Mouse (Mus musculus) thymus, adult 2 months (tissue): Measurements from ENCODE around the gene Actl7a. TPM values are rescaled to one million over a fixed set of nuclear protein-coding genes. Genes with fewer than 3 reads are reported as not detected.

ENCODE experiments used
- DNase-seq: peaks from one replicate; pipeline ENCODE4 v3.0.0; 2021
- H3K27ac ChIP-seq: fragments of 200-500 bp; 2 replicates; pipeline ENCODE4 v1.5.1; 2012; ENCODE audit warnings: low read length, control low read depth; ENCODE audit not compliant: control insufficient read depth, insufficient read depth
- H3K27me3 ChIP-seq: fragments of 200-500 bp; 2 replicates; pipeline ENCODE4 v1.6.1; 2012; ENCODE audit warnings: mild to moderate bottlenecking, low read length, moderate library complexity, mixed read lengths; ENCODE audit not compliant: control insufficient read depth, insufficient read depth
- H3K36me3 ChIP-seq: fragments of 200-500 bp; 2 replicates; pipeline ENCODE4 v1.6.1; 2012; ENCODE audit warnings: mild to moderate bottlenecking, low read length, moderate library complexity; ENCODE audit not compliant: control insufficient read depth, insufficient read depth
- H3K4me1 ChIP-seq: fragments of 200-500 bp; replicated peaks from 2 replicates; pipeline ENCODE4 v1.6.1; 2012; ENCODE audit warnings: low read length; ENCODE audit not compliant: control insufficient read depth, insufficient read depth
- H3K4me3 ChIP-seq: fragments of 200-500 bp; 2 replicates; pipeline ENCODE4 v1.5.1; 2012; ENCODE audit warnings: mild to moderate bottlenecking, low read length, control low read depth, moderate library complexity; ENCODE audit not compliant: control insufficient read depth, insufficient read depth
- CTCF ChIP-seq: fragments of 200-500 bp; IDR thresholded peaks from 2 replicates; pipeline ENCODE4 v1.5.1; 2012; ENCODE audit warnings: mild to moderate bottlenecking, control low read depth, low read length, moderate library complexity, borderline replicate concordance; ENCODE audit not compliant: control insufficient read depth, poor library complexity, insufficient read depth; ENCODE audit errors: extremely low read depth
- POLR2A ChIP-seq: fragments of 200-500 bp; IDR thresholded peaks from 2 replicates; pipeline ENCODE4 v1.6.1; 2012; ENCODE audit warnings: mild to moderate bottlenecking, low read length, control low read depth, moderate library complexity; ENCODE audit not compliant: control insufficient read depth, poor library complexity, insufficient read depth; ENCODE audit errors: extremely low read depth
- WGBS: fragments of 180-500 bp; shearing (Covaris S2); methylation state at CpG from one replicate; pipeline ENCODE4 v1.1.7; 2018; 5-methylcytosine and 5-hydroxymethylcytosine counted together
- polyA plus RNA-seq: library from polyadenylated mRNA; depleted of rRNA; stranded (reverse); fragments of >200 nt; gene quantifications from 2 replicates; pipeline ENCODE4 v1.2.3, GENCODE M21; 2012; rRNA removed

Actl7a gene
- polyA plus RNA-seq = 0.05 TPM in 1 of 2 replicates, not detected in the other

DNA sequence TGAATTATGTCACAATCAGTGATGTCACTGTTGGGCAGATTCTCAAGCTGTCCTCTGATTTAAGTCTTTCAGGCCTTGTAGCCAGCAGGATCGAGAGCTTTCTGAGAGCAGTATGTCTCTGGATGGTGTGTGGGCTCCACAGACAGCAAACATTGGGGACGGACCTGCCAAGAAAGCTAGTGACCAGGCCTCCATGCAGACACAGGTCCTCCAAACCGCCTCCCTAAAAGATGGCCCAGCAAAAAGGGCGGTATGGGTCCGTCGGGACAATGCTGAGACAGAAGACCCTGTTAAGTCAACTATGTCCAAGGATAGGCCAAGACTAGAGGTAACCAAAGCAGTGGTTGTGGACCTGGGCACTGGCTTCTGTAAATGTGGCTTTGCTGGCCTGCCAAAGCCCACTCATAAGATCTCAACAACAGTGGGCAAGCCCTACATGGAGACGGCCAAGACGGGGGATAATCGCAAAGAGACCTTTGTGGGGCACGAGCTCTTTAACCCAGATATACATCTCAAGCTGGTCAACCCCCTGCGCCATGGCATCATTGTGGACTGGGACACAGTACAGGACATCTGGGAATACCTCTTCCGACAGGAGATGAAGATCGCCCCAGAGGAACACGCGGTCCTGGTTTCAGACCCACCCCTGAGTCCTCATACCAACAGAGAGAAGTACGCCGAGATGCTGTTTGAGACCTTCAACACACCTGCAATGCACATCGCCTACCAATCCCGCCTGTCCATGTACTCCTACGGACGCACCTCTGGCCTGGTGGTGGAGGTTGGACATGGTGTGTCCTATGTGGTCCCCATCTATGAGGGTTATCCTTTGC, at the start of gene Actl7a:
Gene Actl7a (plus strand): TSS at position 51 of the 833 bp plus-strand sequence.
- WGBS = 97% methylated on average over 21 of the region's 21 CpGs
- H3K4me1 ChIP-seq = no peaks in the 10 kb centered on the region
- no peaks in the 10 kb centered on the region for H3K27me3 ChIP-seq
- H3K27ac ChIP-seq = no peak within 1 kb of the TSS
- DNase-seq = no peak
- TF ChIP-seq CTCF = no peak
- TF ChIP-seq POLR2A = no peak
- H3K36me3 ChIP-seq = no peaks in the 10 kb centered on the region
- H3K4me3 ChIP-seq = no peak within 1 kb of the TSS

DNA sequence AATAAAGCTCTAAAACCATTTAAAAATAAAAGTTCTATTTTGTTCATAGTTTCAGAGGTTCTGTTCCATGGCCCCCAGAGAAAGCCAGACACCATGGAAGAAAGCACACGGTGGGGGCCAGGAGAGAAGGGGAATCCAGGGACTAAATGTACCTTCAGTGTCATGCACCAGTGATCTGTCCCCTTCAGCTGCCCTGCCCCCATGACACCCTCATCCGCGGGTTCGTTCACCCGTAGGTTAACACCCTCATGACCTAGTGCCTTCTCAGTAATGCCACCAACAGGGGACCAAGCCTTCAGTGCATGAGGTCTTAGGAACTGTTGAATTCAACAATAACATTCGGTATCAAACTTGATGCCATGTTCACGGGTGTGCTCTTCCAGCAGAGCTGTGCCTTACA, 46.8 kb upstream of the Actl7a start:
- no peak for DNase-seq
- Histone ChIP-seq H3K27me3 (no peaks in the 10 kb centered on the region), H3K27ac (no peak overlapping the region), H3K4me3 (no peak overlapping the region), H3K36me3 (no peaks in the 10 kb centered on the region), H3K4me1 (no peaks in the 10 kb centered on the region)
- TF ChIP-seq CTCF = no peak
- no peak for TF ChIP-seq POLR2A
- WGBS = 90% methylated on average over 7 of the region's 7 CpGs

DNA sequence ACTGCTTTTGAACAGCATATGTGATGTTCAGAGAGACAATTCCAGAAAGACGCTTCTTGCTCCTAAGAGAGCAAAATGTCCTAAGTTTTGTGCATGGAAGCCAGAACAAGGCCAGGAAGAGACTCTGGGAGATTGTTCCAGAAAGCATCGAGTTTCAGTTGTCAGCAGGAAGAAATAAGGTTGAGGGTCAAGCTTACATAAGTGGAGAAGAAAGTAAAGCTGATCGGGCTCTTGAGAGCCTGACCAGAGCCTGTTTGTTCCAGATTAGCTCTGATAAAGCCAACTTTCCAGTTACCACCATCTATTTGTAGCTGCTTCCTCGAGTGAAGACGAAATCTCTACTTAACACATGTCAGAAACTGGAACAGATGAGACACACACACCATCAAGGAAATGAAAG, 44.5 kb upstream of the Actl7a start:
- WGBS = 56% methylated on average over 5 of the region's 5 CpGs
- H3K27ac ChIP-seq = no peak overlapping the region
- H3K4me1 ChIP-seq = no peaks in the 10 kb centered on the region
- TF ChIP-seq CTCF = no peak
- no peak for TF ChIP-seq POLR2A
- no peaks in the 10 kb centered on the region for H3K36me3 ChIP-seq
- DNase-seq = no peak
- H3K27me3 ChIP-seq = no peaks in the 10 kb centered on the region
- H3K4me3 ChIP-seq = no peak overlapping the region

DNA sequence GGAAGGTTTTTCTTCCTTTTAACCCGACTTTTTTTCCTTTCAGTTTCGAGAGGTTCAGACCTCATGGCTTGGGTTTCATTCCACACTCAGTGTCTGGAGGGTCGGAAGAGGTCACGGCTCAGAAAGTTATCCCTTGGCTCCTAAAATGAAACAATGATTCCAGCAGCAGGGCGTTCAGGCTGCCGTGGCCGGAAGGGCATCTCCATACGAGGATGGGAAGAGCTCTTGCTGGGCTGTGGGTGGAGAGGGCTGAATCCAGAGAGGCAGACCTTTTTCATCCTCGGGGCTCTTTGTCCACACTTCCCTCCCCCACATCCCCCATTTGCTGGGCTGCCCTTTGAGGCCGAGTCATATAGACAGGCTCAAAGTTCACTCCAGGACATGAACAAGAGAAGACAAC, 41.0 kb upstream of the Actl7a start:
- Histone ChIP-seq H3K4me1 (no peaks in the 10 kb centered on the region), H3K27me3 (no peaks in the 10 kb centered on the region), H3K27ac (no peak overlapping the region), H3K4me3 (no peak overlapping the region), H3K36me3 (no peaks in the 10 kb centered on the region)
- no peak for DNase-seq
- 56% methylated on average over 10 of the region's 10 CpGs for WGBS
- no peak for TF ChIP-seq CTCF
- no peak for TF ChIP-seq POLR2A

DNA sequence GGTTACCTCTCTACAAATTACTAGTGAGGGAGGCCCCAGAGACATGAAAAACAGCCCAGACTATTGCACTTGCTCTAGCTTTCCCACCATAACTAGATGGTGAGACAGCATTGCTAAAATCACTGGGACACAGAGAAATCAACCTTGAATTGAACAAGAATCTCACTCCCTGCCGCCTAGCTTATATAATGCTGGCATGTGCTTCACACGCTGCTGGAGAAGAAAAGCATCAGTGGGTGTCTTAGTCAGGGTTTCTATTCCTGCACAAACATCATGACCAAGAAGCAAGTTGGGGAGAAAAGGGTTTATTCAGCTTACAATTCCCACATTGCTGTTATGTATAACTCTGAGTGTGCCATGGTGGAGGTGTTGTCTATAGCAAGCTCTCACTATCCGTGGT, 30.1 kb upstream of the Actl7a start:
- Histone ChIP-seq H3K36me3 (no peaks in the 10 kb centered on the region), H3K4me1 (no peaks in the 10 kb centered on the region), H3K27me3 (no peaks in the 10 kb centered on the region), H3K27ac (no peak overlapping the region), H3K4me3 (no peak overlapping the region)
- 93% methylated on average over 3 of the region's 3 CpGs for WGBS
- TF ChIP-seq POLR2A (no peak), CTCF (no peak)
- no peak for DNase-seq

DNA sequence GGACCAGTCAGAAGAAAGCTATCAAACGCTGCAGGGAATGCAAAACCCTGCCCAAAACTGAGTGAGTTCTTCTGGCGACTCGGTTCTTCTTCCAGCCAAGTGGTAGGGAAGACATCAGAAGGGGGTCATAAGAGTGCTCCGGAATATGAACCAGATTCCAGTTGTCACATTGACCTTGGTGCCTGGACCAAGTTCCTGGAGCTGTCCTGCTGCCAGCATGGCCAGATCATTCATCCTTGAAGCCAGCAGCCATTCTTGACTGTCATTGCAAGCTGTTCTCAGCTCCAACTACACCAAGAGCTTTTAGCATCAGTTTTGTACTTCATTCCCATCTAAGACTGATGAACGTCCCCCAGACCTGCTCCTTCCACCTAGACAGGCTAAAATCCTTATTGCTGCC, 26.4 kb upstream of the Actl7a start:
- no peak overlapping the region for H3K4me3 ChIP-seq
- no peak for DNase-seq
- TF ChIP-seq CTCF (no peak), POLR2A (no peak)
- no peak overlapping the region for H3K27ac ChIP-seq
- no peaks in the 10 kb centered on the region for H3K27me3 ChIP-seq
- H3K4me1 ChIP-seq = no peaks in the 10 kb centered on the region
- WGBS = 67% methylated on average over 5 of the region's 5 CpGs
- no peaks in the 10 kb centered on the region for H3K36me3 ChIP-seq
